12 mouse cellular contexts compared by ENCODE assay signal in the genomic region with DNA sequence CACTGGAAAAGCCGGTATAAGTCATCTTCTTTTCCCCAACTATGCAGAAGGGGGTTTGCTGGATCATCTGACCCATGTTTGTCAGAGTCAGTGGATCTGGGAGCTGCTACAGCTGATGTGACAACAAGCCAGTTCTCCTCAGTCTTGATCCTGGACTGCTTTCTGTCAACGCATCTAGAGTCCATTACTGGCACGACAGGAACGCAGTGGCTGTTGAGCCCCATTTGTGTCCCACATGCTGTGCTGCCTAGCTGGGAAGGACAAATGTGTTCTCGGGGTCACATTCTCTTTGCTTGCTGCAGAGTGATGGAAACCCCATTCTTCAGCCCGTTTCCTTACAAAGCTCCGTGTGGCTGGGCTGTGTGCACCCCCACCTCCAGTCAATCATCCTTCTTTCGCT. TPM values are rescaled to one million over a fixed set of nuclear protein-coding genes. Genes with fewer than 3 reads are reported as not detected.
A peak's percentile ranks its signal among the peaks of the same experiment; 100 is the strongest.
DNase-seq lines count a peak whose midpoint lies in the region; ATAC-seq lines count a peak whose summit lies in the region.
"Had no signal": no experiment of that assay in that cellular context is flagged by ENCODE, and none has a peak within 500 bp of the region (broad histone marks: within the 10 kb centered on the region; RNA-seq: fewer than 3 reads in every experiment).

No protein-coding gene starts in this region.

- intact Hi-C loops in heart, postnatal 36 days (cut with DNase I) = no loop called here

- H3K4me1 ChIP-seq in heart, embryonic 16.5 days (ENCODE audit: control insufficient read depth, insufficient read depth, low read length) = peaks cover 27% of the 10 kb centered on the region
- peaks cover 23% of the 10 kb centered on the region for H3K4me1 ChIP-seq in limb, embryonic 15.5 days

- peak overlapping the region; percentile 23 for H3K4me2 ChIP-seq in heart, embryonic 16.5 days (ENCODE audit: low read depth, low read length)
- peak overlapping the region; percentile 7; the same call in 1 of the 2 replicates for H3K4me2 ChIP-seq in limb, embryonic 15.5 days
- H3K4me2 ChIP-seq: midbrain, embryonic 11.5 days had no signal

- peak; percentile 91 for DNase-seq in heart, adult 11 months
- DNase-seq in heart, postnatal 36 days = no peak
- peak; percentile 19 for DNase-seq in lung, postnatal 10 days
- DNase-seq in lung, adult 18-20 months = no peak
- no peak for DNase-seq in frontal cortex, postnatal 25 days (ENCODE audit: low spot score in 2 of 2)
- no peak for DNase-seq in adrenal gland, adult 18-20 months (ENCODE audit: low spot score in 2 of 2)
- DNase-seq: thymus, postnatal 14 days had no signal

- no peak overlapping the region for H3K4me3 ChIP-seq in heart, embryonic 16.5 days (ENCODE audit: low read length)
- H3K4me3 ChIP-seq in limb, embryonic 15.5 days = no peak overlapping the region

- 41% methylated on average over 8 of the region's 8 CpGs for WGBS in heart, embryonic 16.5 days
- WGBS in limb, embryonic 15.5 days = 46% methylated on average over 8 of the region's 8 CpGs

- peaks cover 6% of the 10 kb centered on the region; the same call in 1 of the 2 replicates for H3K36me3 ChIP-seq in heart, embryonic 16.5 days (ENCODE audit: control insufficient read depth, insufficient read depth)
- H3K36me3 ChIP-seq in limb, embryonic 15.5 days = peaks cover 5% of the 10 kb centered on the region; the same call in 1 of the 2 replicates

- peak; percentile 64 for ATAC-seq in heart, embryonic 16.5 days (replicated peaks; ENCODE audit: extremely low read depth, insufficient read depth, low FRiP score)
- ATAC-seq in limb, embryonic 15.5 days (ENCODE audit: insufficient number of reproducible peaks, low FRiP score, low TSS enrichment, low read depth) = no peak

- peak overlapping the region; percentile 79 for H3K27ac ChIP-seq in heart, embryonic 16.5 days (ENCODE audit: low read length)
- H3K27ac ChIP-seq in limb, embryonic 15.5 days = peak overlapping the region; percentile 57; the same call in 1 of the 2 replicates
- H3K27ac ChIP-seq: hindbrain, postnatal 0 days had no signal

- peaks cover 6% of the 10 kb centered on the region for H3K9me3 ChIP-seq in heart, embryonic 16.5 days (replicated peaks; ENCODE audit: control insufficient read depth, low read length)
- no peaks in the 10 kb centered on the region for H3K9me3 ChIP-seq in limb, embryonic 15.5 days

- H3K27me3 ChIP-seq in heart, embryonic 16.5 days (ENCODE audit: control insufficient read depth, insufficient read depth, low read length) = no peaks in the 10 kb centered on the region
- no peaks in the 10 kb centered on the region for H3K27me3 ChIP-seq in limb, embryonic 15.5 days

- no peak overlapping the region for H3K9ac ChIP-seq in heart, embryonic 16.5 days (ENCODE audit: low read length)
- no peak overlapping the region for H3K9ac ChIP-seq in limb, embryonic 15.5 days

RNA-seq across cellular contexts. Expression of a gene that starts 12.7 kb away (rescaled TPM):
- total RNA-seq in heart, postnatal 36 days (2021) = 10 to 100 TPM in 1 of 2 experiments, 1 to 10 TPM in 1; 9.2 to 12.6 TPM
- 7.4 and 8.7 TPM in 2 replicates for polyA plus RNA-seq in heart, embryonic 16.5 days (2015; fragmentation: Nextera tagmentation; extraction: Ambion mirVana)
- polyA plus RNA-seq in limb, embryonic 15.5 days (2015; fragmentation: Nextera tagmentation; extraction: Ambion mirVana) = 26.3 and 26.8 TPM in 2 replicates
- total RNA-seq in adrenal gland, adult 18-20 months (2021) = 10 to 100 TPM; 13.3 to 13.6 TPM
- total RNA-seq: common myeloid progenitor, adult 5-6 weeks had no signal

Comparison
In these comparisons a context has a peak if more than half of its experiments do, and no peak if none do; other contexts are left out.
1. DNase-seq: peak in heart, adult 11 months (single experiment) and lung, postnatal 10 days (single experiment); none in heart, postnatal 36 days (0 of 2), lung, adult 18-20 months (0 of 2), frontal cortex, postnatal 25 days (0 of 2) and adrenal gland, adult 18-20 months (0 of 2).